Mouse (Mus musculus): ENCODE data around the gene Cdh22.

The Cdh22 gene

DNA sequence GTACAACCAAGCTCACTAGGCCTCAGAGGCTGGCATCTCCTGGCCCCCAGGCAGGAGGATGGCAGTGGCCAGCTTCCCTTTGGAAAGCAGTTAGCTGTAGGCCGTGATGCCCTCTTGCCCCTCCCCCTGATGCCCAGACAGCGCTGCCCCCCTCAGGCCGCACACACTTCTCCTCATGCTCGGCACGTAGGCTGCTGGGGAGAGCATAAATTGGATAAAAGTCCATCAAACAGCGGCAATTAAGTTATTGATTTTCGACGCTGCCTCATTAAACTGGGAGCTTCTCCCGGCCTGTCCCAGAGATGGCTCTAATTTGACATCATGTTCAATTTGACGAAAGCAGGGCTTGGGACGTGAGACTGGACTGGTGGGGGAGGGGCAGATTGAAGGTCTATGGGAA, 76.8 kb downstream of the Cdh22 start:
- WGBS = 68% methylated on average over 11 of the region's 11 CpGs

DNA sequence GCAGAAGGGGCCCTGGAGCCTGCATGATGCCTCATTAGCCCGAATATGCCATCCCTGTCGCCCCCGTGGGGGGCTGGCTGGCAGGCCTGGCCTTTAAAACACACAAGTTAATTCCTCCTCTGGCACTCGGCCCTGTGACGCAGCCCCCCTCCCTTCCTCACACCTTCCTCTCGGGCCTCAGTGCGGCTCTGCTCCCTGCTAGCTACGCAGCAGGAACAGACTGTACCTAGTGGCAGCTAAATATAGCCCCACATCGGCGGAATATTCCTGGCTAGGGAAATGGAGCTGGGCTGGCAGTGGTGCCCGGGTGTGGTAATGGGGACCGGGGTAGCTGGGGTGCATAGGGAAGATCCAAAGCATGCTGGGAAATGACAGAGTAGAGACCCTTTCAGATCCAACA, 81.6 kb downstream of the Cdh22 start:
- 15% methylated on average over 12 of the region's 12 CpGs for WGBS

DNA sequence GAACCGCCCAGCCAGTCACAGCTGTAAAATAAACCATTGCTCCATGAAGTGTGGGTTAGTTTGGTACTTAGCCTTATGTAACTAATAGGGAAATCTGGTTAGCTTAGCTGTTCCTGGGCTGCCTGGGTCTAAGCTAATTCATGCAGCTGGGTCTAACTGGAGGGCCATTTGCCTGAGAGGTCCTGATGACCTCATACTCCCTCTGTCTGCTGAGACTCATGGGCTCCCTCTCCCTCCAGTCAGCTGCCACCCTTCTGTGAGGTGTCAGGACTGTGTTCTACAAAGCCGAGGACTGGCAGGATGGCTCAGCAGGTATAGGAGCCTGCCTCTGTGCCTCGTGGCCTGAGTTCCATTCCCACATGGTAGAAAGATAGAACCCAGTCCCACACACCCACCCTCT, 84.9 kb downstream of the Cdh22 start:
- 68% methylated on average over 3 of the region's 3 CpGs for WGBS

DNA sequence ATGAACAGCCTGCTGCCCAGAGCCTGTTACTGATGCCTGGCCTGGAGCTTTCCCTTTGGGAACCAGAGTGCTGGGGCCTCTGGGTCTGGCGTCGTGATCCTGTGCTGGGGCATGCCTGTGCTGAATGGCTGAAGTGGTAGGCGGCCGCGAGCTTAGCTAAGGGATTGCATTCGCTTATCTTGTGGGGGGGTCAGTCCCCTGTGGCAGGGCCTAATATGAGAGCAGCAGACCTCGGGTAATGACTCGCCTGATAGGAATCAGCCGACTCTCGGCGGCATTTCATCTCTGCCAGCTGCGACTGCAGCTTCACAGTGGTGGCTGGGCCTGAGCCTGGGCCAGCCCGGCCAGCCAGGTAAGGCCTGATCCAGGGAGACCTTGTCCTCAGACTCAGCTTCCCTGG, 88.8 kb downstream of the Cdh22 start:
- WGBS = 82% methylated on average over 13 of the region's 13 CpGs

DNA sequence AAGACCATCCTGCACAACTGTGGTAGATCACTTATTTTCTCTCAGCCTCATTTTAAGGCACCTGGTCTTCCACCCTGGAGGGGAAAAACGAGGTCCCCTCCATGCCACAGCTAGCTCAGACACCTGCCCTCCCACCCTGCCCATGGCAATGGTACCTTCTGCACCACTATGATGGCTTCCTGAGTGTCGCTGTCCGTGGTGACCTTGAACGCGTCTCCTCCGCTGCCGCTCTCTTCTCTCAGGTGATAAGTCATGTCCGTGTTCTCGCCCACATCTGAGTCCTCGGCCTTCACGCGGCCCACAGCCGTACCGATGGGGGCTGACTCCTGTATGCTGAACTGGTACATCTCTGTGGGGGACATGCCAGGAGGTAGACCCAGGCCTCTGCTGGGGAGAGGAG, 91.2 kb downstream of the Cdh22 start:
- WGBS = 81% methylated on average over 14 of the region's 14 CpGs

DNA sequence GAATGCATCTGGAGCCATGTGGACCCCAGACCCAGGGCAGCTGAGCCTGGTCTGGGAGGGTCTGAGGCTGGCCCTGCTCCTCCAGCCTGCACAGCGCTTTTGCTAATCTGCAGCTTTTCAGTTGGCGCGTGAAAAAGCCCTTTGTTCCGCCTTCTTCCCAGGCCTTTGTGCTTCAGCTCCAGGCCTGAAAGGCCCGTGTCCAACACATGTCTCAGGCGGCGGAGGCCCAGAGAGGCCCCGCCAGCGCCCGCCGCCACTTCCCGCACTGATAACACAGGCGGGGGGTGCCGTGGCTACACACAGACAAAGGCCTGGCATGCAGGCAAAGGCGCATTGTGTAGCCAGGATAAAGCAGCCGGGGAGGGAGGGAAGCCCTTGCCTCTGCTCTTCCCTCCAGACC, 98.6 kb downstream of the Cdh22 start:
- WGBS = 58% methylated on average over 16 of the region's 16 CpGs

DNA sequence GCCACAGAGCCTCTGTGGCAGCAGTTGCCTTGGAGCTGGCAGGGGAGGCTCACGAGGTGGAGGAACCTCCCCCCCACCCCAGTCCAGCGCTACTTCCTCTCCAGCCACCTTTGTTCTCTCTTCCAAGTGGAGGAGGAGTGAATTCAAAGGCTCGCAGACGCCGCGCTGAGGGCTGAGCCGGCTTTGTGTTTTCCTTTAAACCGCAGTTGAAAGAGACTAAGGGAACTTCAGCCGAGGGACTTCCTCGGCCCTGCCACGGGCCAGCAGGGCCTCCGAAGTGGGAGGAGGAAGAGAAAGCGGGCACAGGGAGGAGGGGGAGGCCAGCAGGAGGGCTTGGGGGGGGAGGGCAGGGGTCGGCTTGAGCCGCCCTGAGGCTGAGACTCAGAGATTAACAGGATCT, 101.1 kb downstream of the Cdh22 start:
- 42% methylated on average over 15 of the region's 15 CpGs for WGBS

DNA sequence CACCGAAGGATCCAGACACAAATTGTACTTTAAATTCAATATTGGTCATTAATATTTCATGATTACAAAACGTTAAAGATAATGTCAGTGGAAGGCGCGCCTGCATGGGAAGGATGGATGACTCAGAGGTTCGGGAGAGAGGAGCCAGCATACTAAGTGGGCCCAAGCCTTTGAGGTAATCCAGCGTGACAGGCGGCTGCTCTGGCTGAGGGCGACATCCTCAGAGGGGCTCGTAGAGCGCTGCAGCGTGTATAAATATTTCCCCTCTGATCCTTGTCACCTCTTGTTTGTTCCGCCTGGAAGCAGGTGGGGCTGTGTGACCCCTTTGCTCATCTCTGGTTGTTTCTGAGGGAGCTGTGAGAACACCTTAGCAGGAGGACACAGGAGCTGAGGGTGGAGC, 103.2 kb downstream of the Cdh22 start:
- 53% methylated on average over 12 of the region's 12 CpGs for WGBS

DNA sequence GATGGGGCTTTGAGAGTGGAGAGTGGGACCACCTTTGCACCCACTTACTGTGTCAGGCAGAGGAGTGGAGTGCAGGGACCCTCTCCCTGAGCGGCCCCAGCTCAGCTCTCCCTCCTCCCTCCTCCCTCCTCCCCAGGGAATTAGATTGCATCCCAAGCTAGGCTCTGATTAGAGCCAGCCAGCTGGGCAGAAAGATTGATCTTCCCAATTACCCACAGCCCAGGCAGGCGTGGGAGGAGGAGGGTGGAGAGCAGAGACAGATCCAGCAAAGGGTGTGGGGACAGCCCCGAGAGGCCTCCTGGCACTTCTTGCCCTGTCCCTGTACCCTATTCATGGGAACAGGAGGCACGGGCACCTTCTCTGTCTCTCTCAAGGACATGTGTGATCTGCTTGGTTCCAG, 105.5 kb downstream of the Cdh22 start:
- 70% methylated on average over 4 of the region's 4 CpGs for WGBS

DNA sequence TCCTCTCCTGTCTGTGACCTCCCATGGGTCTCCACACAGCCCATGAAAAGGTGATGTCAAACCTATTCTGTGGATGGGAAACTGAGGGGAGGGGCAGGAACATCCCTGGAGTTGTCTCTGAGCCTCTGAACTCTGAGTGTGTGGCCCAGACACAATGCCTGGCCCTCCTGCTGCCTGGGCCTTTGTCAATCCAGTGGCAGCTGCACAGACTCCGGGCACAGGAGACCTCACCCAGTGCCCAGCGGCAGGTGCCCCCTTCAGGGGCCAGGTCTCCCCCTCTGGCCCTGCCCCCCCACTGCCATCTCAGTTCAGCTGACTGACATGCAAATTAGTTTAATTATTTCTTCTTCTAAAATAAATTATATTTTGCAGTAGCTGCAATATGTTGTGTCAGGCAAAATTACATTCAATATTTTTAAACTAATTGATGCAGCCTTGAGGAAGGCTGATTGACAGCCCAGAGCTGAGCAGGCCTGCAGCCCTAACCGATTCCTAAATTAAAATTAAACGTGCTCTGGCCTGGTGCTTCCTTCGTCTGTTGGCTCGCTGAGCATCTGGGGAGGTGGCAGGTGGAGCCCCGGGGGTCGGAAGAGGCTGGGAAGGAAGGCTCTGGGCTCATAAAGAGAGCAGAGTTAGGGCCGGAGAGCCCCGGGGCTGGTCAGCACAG, 107.6 kb downstream of the Cdh22 start:
- 64% methylated on average over 10 of the region's 10 CpGs for WGBS

DNA sequence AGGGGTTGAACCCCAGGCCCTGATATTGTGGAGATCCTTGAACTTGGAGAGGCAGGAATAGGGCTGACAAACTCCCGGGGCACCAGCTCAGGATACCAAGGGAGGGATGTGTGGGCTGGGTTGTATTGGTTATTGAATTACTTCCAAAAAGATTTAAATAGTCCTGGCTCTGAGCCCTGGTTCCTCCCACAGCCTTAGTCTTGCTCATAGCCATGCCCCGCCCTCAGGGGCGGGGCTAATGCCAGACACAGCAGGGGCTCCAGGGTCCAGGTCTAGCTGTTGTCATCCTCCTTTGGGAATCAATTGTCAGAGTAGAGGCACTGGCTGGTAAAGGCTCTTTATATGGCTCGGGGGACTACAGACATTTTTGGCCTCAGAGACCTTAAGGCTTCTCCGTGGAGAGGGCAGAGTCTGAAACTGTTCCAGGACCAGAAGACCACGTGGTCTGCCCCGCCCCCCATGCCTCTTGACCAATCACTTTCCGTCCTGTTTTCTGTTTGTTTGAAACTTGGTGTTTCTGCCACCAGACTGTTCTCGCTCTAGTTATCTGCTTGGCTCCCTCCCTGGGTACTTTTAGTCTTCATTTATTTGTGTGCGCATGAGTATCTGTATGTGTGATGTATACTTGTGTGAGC, 113.3 kb downstream of the Cdh22 start:
- WGBS = 36% methylated on average over 10 of the region's 10 CpGs

DNA sequence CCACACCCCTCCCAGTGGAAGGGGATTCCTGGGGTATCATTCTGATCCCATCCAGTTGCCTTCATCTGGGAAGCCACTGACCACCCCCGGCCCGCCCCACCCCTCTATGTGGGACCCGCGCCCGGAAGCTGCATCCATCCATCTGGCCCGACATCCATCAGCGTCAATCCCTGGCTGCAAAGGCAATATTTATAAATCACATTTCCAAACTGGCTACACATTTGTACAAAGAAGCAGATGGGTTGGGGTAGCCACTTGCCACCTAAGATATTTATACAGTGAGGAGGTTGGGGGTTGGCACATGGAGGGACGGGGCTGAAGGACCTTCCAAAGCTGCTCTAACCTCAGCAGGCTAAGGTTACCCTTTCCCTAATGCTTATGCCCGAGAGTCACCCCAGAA, 113.9 kb downstream of the Cdh22 start:
- 51% methylated on average over 9 of the region's 9 CpGs for WGBS

DNA sequence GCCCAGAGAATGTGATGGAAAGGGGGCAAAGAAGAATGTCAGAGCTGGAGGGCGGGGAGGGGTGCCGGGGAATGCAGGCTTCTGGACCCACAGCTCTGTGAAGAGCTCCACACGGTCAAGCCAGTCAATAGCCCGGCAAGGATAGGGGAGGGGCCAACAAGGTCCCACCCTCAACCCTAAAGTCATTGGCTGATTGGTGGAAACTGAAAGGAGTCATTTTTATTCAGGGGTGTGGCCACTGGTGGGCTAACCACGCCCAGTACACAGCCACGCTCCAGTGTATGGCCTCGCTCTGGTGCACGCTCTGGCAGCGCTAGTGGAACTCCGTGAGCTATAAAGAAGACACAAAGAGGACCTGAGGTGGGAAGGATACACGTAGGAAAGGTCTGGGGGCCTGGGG, 120.9 kb downstream of the Cdh22 start:
- WGBS = 65% methylated on average over 11 of the region's 11 CpGs

DNA sequence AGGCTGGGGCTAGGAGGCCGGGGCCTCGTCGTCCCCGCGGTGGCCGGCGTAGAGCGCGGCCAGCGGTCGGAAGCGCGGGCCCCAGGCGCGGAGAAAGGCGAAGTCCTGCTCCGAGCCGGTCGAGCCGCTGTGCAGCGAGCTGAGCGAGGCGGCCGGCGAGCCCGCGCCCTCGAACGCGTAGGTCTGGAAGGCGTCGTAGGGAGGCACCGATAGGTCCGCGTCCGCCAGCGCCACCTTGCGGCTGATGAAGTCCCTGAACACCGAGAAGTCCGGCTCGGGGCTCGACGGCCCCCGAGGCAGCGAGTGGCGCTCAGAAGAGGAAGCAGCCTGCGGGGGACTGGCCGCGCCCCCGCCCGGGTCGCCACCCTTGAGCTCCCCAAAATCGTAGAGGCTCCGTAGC, 122.5 kb downstream of the Cdh22 start:
- WGBS = 4% methylated on average over 54 of the region's 54 CpGs

DNA sequence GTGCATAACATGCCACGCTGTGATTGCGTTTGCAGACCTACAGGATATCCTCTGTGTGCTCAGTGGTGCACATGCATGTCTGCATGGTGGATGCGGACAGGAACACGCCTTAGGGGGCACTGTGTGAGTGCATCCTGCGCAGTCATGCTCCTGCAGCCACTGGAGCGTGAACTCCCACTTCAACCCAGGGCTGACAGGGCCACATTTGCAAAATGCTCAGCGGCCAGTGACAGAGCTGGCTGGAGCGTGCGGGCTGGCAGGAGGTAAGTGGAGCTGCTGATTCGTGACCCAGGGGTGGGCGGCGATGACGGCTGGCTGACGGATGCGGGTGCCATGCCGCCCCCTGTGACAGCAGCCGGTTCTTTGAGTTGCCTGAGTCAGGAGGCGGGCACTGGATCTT, 128.1 kb downstream of the Cdh22 start:
- WGBS = 35% methylated on average over 18 of the region's 18 CpGs

DNA sequence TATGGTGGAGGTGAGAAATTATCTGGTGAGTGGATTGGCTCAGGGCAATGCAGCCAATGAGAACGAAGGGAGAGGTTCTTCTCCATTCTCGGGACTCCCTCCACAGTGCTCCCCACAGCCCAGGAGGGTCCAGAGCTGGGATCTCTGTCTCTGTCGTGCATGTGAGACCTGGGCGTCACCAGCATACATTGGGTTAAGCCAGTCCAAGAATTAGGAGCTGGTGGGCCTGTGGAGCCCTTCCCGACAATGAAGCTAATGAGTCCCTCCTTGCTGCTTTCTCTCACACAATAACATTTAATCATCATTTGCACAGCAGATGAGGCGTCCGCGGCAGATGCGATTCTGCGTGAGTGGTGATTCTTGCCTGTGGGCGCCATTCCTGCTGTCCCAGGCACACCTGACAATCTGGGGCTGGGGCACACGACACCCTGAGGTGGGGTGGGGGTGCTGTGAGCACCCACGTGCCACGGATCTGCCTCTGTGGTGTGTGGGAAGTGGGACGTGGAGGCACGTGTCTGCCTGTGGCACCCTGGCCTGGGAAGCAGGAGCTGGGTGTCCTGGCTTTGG, 129.1 kb downstream of the Cdh22 start:
- WGBS = 56% methylated on average over 16 of the region's 16 CpGs

DNA sequence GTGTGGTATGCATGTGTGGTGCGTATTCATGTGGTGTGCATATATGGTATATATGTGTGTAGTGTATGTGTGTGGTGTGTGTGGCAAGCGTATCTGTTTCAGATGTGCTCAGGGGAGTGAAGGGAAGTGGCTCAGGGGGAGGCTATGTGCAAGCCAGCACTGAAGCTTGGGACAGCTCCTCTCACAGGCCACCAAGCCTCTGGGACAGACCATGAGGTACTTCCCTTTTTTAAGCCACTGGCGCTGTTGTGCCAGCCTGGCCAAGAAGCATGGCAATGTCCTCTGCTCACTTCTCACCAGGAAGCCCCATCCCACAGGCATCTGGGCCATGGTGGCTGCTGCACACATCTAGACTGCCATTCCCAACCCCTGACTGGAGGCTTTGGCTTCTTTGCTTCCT, 131.7 kb downstream of the Cdh22 start:
- 84% methylated on average over 3 of the region's 3 CpGs for WGBS

DNA sequence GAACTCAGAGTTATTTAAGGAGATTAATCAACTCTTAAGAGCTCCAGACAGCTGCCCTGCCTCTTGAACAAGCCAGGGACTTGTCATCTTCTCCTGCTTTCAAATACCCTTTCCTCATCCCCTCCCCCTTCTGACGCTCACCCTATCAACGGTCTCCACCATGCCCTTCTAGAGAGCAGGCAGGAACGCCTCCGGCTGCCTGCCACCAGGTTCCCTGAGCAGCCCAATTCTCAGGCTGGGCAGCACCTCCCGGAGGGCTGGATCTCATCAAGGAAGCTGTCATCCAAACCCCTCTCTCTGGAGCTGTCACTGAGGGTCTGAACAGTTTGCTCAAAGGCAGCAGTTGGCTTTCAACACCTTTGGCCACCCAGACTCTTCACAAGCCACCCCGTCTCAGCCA, 133.9 kb downstream of the Cdh22 start:
- 44% methylated on average over 6 of the region's 6 CpGs for WGBS

DNA sequence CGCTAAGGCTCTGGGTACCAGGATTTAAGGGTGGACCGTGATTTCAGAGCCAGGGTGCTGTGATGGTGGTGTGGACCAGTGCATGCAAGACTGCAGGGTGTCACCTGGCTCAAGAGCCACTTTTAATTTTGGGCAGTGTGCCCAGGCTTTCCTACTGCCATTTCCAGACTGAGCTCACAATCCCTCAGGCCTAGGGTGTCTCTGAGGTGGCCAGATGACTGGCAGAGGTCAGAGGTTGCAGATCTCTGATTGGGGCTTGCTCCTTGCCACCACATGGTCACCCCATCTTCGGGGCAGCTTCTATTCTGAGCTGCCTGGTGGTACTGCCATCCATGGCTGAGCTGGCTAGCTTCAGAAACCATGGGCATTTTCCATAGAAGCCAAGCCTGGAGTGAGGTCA, 135.8 kb downstream of the Cdh22 start:
- 83% methylated on average over 3 of the region's 3 CpGs for WGBS

DNA sequence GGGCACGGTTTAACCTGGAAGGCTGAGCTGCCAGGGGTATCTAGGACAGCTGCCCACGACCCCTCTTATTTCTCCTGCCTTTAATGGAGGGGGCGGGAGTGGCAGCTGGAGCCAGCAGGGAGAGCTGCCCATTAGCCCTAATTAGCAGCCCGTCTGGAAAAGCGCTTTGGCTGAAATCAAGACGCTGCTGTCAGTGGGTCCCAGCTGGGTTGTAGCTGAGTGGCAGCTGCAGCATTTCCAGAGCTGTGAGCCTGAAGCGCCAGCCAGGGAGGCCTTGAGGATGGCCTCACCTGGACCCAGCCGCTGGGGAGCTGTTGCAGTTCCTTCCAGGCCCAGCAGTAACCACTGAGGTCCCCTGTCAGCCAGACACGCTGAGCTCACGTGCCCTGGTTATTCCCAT, 138.3 kb downstream of the Cdh22 start:
- 56% methylated on average over 10 of the region's 10 CpGs for WGBS

DNA sequence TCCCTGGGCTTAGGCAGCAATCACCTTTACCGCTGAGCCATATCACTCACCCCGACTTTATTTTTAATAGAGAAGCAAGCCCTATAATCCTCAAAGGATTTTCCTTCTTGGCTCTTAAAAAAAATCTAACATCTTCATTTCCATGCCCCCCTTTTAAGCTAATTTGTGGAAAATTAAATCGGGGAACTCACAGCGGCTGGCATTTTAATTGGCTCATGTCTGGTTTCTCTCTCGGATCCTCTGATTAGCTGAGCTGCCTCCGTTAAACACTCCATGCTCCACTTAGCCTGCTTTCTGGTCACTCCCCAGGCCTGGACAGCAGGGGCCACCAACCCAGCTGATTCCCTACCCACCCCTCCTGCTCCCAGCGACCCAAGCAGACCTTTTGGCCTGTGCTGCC, 142.3 kb downstream of the Cdh22 start:
- WGBS = 69% methylated on average over 7 of the region's 7 CpGs

DNA sequence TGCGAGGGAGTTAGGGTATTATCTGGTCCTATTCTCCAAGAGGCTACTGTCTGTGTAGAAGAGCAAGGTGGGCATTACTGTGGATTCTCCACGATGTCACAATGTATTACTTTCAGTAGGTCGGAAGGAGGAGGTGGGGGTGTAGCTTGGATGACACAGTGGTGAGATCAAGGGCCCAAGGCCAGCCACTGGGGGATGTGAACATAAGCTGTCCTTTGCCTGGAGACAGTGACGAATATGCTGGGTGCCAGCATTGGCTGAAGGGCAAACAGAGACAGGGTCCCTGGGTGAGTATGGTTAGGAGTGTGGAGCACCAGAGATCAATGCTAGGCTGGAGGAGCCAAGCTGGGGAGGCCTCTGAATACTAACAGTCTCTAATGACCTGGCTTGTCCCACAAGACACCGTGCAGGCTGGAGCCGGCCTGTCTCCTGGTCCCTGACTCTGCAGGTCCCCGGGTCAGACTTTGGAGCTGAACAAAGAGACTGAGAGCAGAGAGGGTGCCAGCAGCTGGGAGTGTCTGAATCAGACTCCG, 143.2 kb downstream of the Cdh22 start:
- WGBS = 71% methylated on average over 8 of the region's 8 CpGs

DNA sequence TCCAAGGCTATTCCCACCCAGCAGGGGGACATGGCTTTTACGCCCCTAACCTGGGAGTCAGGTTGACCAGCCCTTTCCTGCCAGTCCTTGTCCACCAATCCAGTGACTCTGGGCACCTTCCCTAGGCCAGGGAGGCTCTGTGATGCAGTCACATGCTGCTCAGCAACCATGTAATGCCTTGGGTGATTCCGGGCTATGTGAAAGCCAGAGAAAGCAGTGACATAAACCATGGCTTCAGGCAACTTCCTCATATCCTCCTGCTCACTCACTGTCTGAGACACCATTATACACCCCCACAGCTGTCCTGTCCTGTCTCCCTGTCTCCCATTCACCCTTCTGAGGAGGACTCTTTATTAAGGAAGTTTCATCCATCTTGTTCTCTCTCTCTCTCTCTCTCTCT, 144.0 kb downstream of the Cdh22 start, which contains the start of gene 1700025C18Rik:
Gene 1700025C18Rik (minus strand): TSS at position 101 of the 400 bp plus-strand sequence.
- 89% methylated on average over 2 of the region's 2 CpGs for WGBS
